Mouse (Mus musculus) effector memory CD4-positive, alpha-beta T cell, adult 5 months (primary cell): Measurements from ENCODE around the gene Ap1g2. TPM values are rescaled to one million over a fixed set of nuclear protein-coding genes. Genes with fewer than 3 reads are reported as not detected.

Experiments used
- polyA plus RNA-seq: library from polyadenylated mRNA; unstranded; fragments of 100-300 nt; shearing (Covaris generic); gene quantifications from one replicate; pipeline ENCODE4 v1.2.1, GENCODE M21; 2017

Gene Ap1g2
- 145 TPM for polyA plus RNA-seq

GRCm38 (mm10) chr14:55105836-55106809, at the start of gene Ap1g2:
Ap1g2 (minus strand) TSS chr14:55106593.

GRCm38 (mm10) chr14:55116425-55117200, 10.2 kb upstream of the Ap1g2 start, which contains the start of gene Jph4:
Jph4 (minus strand) TSS chr14:55116935.

GRCm38 (mm10) chr14:55094704-55095231, 11.6 kb downstream of the Ap1g2 start, which contains the start of gene Thtpa:
Thtpa (plus strand) TSS chr14:55094784.

GRCm38 (mm10) chr14:55092011-55092577, 14.3 kb downstream of the Ap1g2 start, which contains the start of gene Zfhx2:
Zfhx2 (minus strand) TSS chr14:55092324.

Other genes with a start within 250 kb of the Ap1g2 start
- gene Homez, start 235.6 kb downstream of the Ap1g2 start, polyA plus RNA-seq = 7.2 TPM
- gene Ppp1r3e, start 229.0 kb downstream of the Ap1g2 start, polyA plus RNA-seq = 2.8 TPM
- gene Bcl2l2, start 223.2 kb downstream of the Ap1g2 start, polyA plus RNA-seq = 0.16 TPM
- not detected for gene Gm20521, start 223.2 kb downstream of the Ap1g2 start, polyA plus RNA-seq
- gene Pabpn1, start 214.1 kb downstream of the Ap1g2 start, polyA plus RNA-seq = 198 TPM
- 1.7 TPM for gene Slc22a17, start 193.5 kb downstream of the Ap1g2 start, polyA plus RNA-seq
- gene Efs, start 180.5 kb downstream of the Ap1g2 start, polyA plus RNA-seq = not detected
- not detected for gene Il25, start 173.9 kb downstream of the Ap1g2 start, polyA plus RNA-seq
- not detected for gene Cmtm5, start 170.3 kb downstream of the Ap1g2 start, polyA plus RNA-seq
- not detected for gene Myh6, start 139.7 kb downstream of the Ap1g2 start, polyA plus RNA-seq
- not detected for gene Gm17428, start 129.7 kb downstream of the Ap1g2 start, polyA plus RNA-seq
- gene Myh7, start 112.0 kb downstream of the Ap1g2 start, polyA plus RNA-seq = not detected
- 107 TPM for gene Ngdn, start 91.1 kb downstream of the Ap1g2 start, polyA plus RNA-seq
- 13.4 TPM for gene Zfhx2, start 14.3 kb downstream of the Ap1g2 start, polyA plus RNA-seq
- gene Thtpa, start 11.8 kb downstream of the Ap1g2 start, polyA plus RNA-seq = 10.8 TPM
- gene Jph4, start 10.3 kb upstream of the Ap1g2 start, polyA plus RNA-seq = not detected
- gene Dhrs2, start 115.4 kb upstream of the Ap1g2 start, polyA plus RNA-seq = not detected